Mouse (Mus musculus) hindbrain, postnatal 0 days (tissue): Measurements from ENCODE around the gene Cd5. TPM values are rescaled to one million over a fixed set of nuclear protein-coding genes. Genes with fewer than 3 reads are reported as not detected.

Experiments
- ATAC-seq: fragments of 200-750 bp; cut with Nextera tagmentation; 2 replicates; pipeline ENCODE4 v1.8.0; 2017; ENCODE audit warnings: mild to moderate bottlenecking, moderate TSS enrichment, moderate library complexity
- DNase-seq: peaks from one replicate; pipeline ENCODE4 v3.0.0-alpha.2; 2015; ENCODE audit warnings: low spot score
- H3K27ac ChIP-seq: fragments of 300-500 bp; sonication (generic); 2 replicates; pipeline ENCODE4 v1.5.1; 2014; ENCODE audit warnings: mild to moderate bottlenecking
- H3K27me3 ChIP-seq: fragments of 300-500 bp; sonication (generic); 2 replicates; pipeline ENCODE4 v1.6.1; 2014; ENCODE audit warnings: low read length, mixed read lengths; ENCODE audit not compliant: insufficient read depth
- H3K36me3 ChIP-seq: fragments of 300-500 bp; sonication (generic); 2 replicates; pipeline ENCODE4 v1.6.1; 2014; ENCODE audit warnings: low read length, mixed read lengths; ENCODE audit not compliant: insufficient read depth
- H3K4me1 ChIP-seq: fragments of 300-500 bp; sonication (generic); 2 replicates; pipeline ENCODE4 v1.6.1; 2014; ENCODE audit warnings: antibody characterized with exemption, low read length, mixed read lengths; ENCODE audit not compliant: insufficient read depth
- H3K4me2 ChIP-seq: fragments of 300-500 bp; sonication (generic); 2 replicates; pipeline ENCODE4 v1.6.1; 2014; ENCODE audit warnings: low read depth, mild to moderate bottlenecking, low read length, moderate library complexity, mixed read lengths
- H3K4me3 ChIP-seq: fragments of 300-500 bp; sonication (generic); 2 replicates; pipeline ENCODE4 v1.5.1; 2014; ENCODE audit warnings: low read length
- H3K9ac ChIP-seq: fragments of 300-500 bp; sonication (generic); replicated peaks from 2 replicates; pipeline ENCODE4 v1.6.1; 2014; ENCODE audit warnings: mild to moderate bottlenecking, low read length, moderate library complexity, mixed read lengths
- H3K9me3 ChIP-seq: fragments of 300-500 bp; sonication (generic); 2 replicates; pipeline ENCODE4 v1.6.1; 2016; ENCODE audit warnings: low read length, mixed read lengths
- CTCF ChIP-seq: IDR thresholded peaks from 2 replicates; pipeline ENCODE4 v1.5.1; 2016; ENCODE audit warnings: antibody characterized with exemption, control low read depth, low read depth
- WGBS: fragments of 180-500 bp; shearing (Covaris S2); extraction: QIAGEN DNeasy Blood & Tissue Kit; methylation state at CpG from one replicate; pipeline ENCODE4 v1.1.7; 2014; 5-methylcytosine and 5-hydroxymethylcytosine counted together
- polyA plus RNA-seq: library from polyadenylated mRNA; unstranded; fragments of >200 nt; fragmentation: Nextera tagmentation; extraction: Ambion mirVana; gene quantifications from 2 replicates; pipeline ENCODE4 v1.2.1, GENCODE M21; 2015
- total RNA-seq: library from RNA; depleted of rRNA; stranded (reverse); fragments of >200 nt; gene quantifications from 2 replicates; pipeline ENCODE4 v1.2.3, GENCODE M21; 2014

Cd5 gene
- total and polyA plus RNA-seq, 2 experiments from 2014 or later: 0.26 to 0.68 TPM

DNA sequence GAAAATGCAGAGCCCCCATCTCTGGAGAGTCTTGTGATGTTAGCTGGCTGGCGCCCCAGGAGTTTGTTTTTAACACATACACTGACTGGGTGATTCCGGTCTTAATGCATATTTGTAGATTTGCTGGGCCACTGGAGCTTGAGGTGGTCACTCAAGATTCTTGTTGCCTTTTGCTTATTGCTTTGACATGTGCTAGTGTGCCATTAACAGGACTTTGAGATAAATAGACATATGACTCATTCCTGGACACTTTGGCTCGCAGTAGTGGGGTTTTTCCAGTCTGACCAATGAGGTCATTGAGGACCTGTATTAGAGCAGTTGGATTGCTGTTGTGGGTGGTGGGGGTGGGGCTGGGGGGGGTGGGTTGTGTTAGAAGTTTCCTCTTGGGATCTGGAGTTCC is 48.5 kb downstream of the Cd5 start:
- no peak overlapping the region for H3K9ac ChIP-seq
- no peaks in the 10 kb centered on the region for H3K27me3 ChIP-seq
- 68% methylated on average over 3 of the region's 3 CpGs for WGBS
- no peak for TF ChIP-seq CTCF
- H3K4me3 ChIP-seq: peak overlapping the region; percentile 83
- ATAC-seq: no peak
- H3K4me2 ChIP-seq: peak overlapping the region; percentile 85
- DNase-seq: no peak
- no peaks in the 10 kb centered on the region for H3K36me3 ChIP-seq
- H3K9me3 ChIP-seq: no peaks in the 10 kb centered on the region
- peak overlapping the region; percentile 98 for H3K27ac ChIP-seq
- H3K4me1 ChIP-seq: peaks cover 22% of the 10 kb centered on the region

GRCm38 (mm10) chr19:10689470-10690166 is 49.2 kb downstream of the Cd5 start:
- Histone ChIP-seq H3K4me2 (peak overlapping the region; percentile 85), H3K27ac (peak overlapping the region; percentile 98), H3K36me3 (no peaks in the 10 kb centered on the region), H3K9me3 (no peaks in the 10 kb centered on the region), H3K4me3 (peak overlapping the region; percentile 83), H3K27me3 (no peaks in the 10 kb centered on the region), H3K9ac (peak overlapping the region; percentile 89), H3K4me1 (peaks cover 22% of the 10 kb centered on the region)
- peak; percentile 66 for DNase-seq
- WGBS: 34% methylated on average over 5 of the region's 5 CpGs
- no peak for ATAC-seq
- TF ChIP-seq CTCF: no peak

- 1% methylated on average over 66 of the region's 74 CpGs for WGBS
- Histone ChIP-seq H3K9me3 (no peaks in the 10 kb centered on the region), H3K27ac (peak within 1 kb of the TSS; percentile 98), H3K36me3 (no peaks in the 10 kb centered on the region), H3K4me2 (peak within 1 kb of the TSS; percentile 85), H3K4me3 (peak within 1 kb of the TSS; percentile 83), H3K27me3 (no peaks in the 10 kb centered on the region), H3K9ac (peak within 1 kb of the TSS; percentile 89), H3K4me1 (peaks cover 22% of the 10 kb centered on the region)
- ATAC-seq: peak; percentile 92
- peak; percentile 29 for TF ChIP-seq CTCF
- DNase-seq: peak; percentile 95
Measured at GRCm38 (mm10) chr19:10688537-10689352, 50.1 kb downstream of the Cd5 start, which contains the start of gene Vps37c. Gene Vps37c, plus strand, starts transcription at chr19:10688735.

DNA sequence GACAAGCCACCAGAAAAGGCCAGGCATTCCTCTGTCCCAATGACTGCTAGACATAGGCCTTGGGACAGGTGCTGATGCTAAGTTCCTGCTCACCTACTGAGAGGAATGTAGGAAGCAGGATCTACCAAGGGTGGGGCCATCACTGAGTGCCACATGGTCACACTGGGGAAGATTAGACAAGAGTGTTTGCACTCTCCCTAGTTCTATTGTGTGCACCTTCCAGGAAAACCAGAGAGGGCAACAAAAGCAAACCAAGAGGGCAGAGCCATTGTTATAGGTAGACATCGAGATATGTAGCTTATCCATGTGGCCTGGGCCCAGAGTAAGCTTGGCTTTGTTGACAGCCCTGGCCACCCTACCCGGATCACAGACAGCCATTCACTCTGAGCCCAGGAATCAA is 53.1 kb downstream of the Cd5 start:
- no peak for DNase-seq
- no peak overlapping the region for H3K4me2 ChIP-seq
- H3K27me3 ChIP-seq: no peaks in the 10 kb centered on the region
- H3K9ac ChIP-seq: no peak overlapping the region
- TF ChIP-seq CTCF: no peak
- H3K4me3 ChIP-seq: no peak overlapping the region
- WGBS: 74% methylated on average over 2 of the region's 2 CpGs
- no peak overlapping the region for H3K27ac ChIP-seq
- H3K9me3 ChIP-seq: no peaks in the 10 kb centered on the region
- H3K4me1 ChIP-seq: peaks cover 21% of the 10 kb centered on the region
- ATAC-seq: no peak
- H3K36me3 ChIP-seq: no peaks in the 10 kb centered on the region

- H3K9ac ChIP-seq: no peak overlapping the region
- DNase-seq (no peak), ATAC-seq (no peak)
- H3K27me3 ChIP-seq: no peaks in the 10 kb centered on the region
- H3K9me3 ChIP-seq: no peaks in the 10 kb centered on the region
- H3K27ac ChIP-seq: no peak overlapping the region
- H3K4me1 ChIP-seq: peaks cover 15% of the 10 kb centered on the region
- H3K36me3 ChIP-seq: no peaks in the 10 kb centered on the region
- no peak overlapping the region for H3K4me2 ChIP-seq
- no peak overlapping the region for H3K4me3 ChIP-seq
- WGBS: 89% methylated on average over 9 of the region's 9 CpGs
- TF ChIP-seq CTCF: no peak
Measured at GRCm38 (mm10) chr19:10685081-10685480, 53.7 kb downstream of the Cd5 start.

- ATAC-seq (no peak), DNase-seq (no peak)
- no peaks in the 10 kb centered on the region for H3K27me3 ChIP-seq
- H3K9me3 ChIP-seq: no peaks in the 10 kb centered on the region
- no peaks in the 10 kb centered on the region for H3K36me3 ChIP-seq
- no peak overlapping the region for H3K4me2 ChIP-seq
- H3K27ac ChIP-seq: no peak overlapping the region
- WGBS: 60% methylated on average over 4 of the region's 4 CpGs
- TF ChIP-seq CTCF: peak; percentile 24; the same call in 1 of the 2 replicates
- H3K9ac ChIP-seq: no peak overlapping the region
- H3K4me3 ChIP-seq: no peak overlapping the region
- no peaks in the 10 kb centered on the region for H3K4me1 ChIP-seq
Measured at GRCm38 (mm10) chr19:10681571-10681970, 57.2 kb downstream of the Cd5 start.

- Histone ChIP-seq H3K4me2 (no peak overlapping the region), H3K9me3 (no peaks in the 10 kb centered on the region), H3K4me1 (no peaks in the 10 kb centered on the region), H3K27ac (no peak overlapping the region), H3K9ac (no peak overlapping the region), H3K4me3 (no peak overlapping the region), H3K27me3 (no peaks in the 10 kb centered on the region), H3K36me3 (no peaks in the 10 kb centered on the region)
- no peak for DNase-seq
- ATAC-seq: peak; percentile 52; the same call in 1 of the 2 replicates
- TF ChIP-seq CTCF: no peak
- WGBS: 56% methylated on average over 1 of the region's 1 CpGs
Measured at GRCm38 (mm10) chr19:10678772-10679067, 60.1 kb downstream of the Cd5 start.
